Mouse (Mus musculus): ENCODE results near the gene Mob3b. TPM values are rescaled to one million over a fixed set of nuclear protein-coding genes. Genes with fewer than 3 reads are reported as not detected.

Gene Mob3b
- polyA plus RNA-seq, 1 experiment from 2014 or later, result 13.1 TPM

DNA sequence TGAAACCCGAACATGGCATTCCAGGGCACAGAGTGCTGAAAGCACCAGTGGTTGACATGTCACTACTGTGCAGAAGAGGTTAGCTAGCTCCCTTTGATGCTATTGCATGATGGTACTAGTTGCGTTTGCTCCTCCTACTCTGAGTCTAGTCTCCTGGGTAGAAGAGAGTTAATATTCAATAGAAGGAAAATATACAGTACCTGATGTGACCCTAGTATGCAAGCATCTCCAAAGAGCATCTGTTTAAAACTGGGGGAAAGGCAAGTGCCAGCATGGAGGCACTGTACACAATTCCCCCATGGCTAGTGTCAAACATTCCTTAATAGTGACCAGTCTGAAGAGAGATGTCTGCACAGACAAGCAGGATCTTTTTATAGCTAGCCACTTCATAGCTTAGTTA is 119.5 kb downstream of the Mob3b start:
- H3K36me3 ChIP-seq, result peaks cover 10% of the 10 kb centered on the region; the same call in 1 of the 2 replicates
- H3K9me3 ChIP-seq, result no peaks in the 10 kb centered on the region
- no peak for DNase-seq (ENCODE audit: low spot score)
- no peak overlapping the region for H3K27ac ChIP-seq
- peaks cover 3% of the 10 kb centered on the region; the same call in 1 of the 2 replicates for H3K4me1 ChIP-seq (replicated peaks)
- no peaks in the 10 kb centered on the region for H3K27me3 ChIP-seq (ENCODE audit: insufficient read depth, poor library complexity, severe bottlenecking)
- no peak overlapping the region for H3K4me3 ChIP-seq
- WGBS, result 68% methylated on average over 2 of the region's 2 CpGs

DNA sequence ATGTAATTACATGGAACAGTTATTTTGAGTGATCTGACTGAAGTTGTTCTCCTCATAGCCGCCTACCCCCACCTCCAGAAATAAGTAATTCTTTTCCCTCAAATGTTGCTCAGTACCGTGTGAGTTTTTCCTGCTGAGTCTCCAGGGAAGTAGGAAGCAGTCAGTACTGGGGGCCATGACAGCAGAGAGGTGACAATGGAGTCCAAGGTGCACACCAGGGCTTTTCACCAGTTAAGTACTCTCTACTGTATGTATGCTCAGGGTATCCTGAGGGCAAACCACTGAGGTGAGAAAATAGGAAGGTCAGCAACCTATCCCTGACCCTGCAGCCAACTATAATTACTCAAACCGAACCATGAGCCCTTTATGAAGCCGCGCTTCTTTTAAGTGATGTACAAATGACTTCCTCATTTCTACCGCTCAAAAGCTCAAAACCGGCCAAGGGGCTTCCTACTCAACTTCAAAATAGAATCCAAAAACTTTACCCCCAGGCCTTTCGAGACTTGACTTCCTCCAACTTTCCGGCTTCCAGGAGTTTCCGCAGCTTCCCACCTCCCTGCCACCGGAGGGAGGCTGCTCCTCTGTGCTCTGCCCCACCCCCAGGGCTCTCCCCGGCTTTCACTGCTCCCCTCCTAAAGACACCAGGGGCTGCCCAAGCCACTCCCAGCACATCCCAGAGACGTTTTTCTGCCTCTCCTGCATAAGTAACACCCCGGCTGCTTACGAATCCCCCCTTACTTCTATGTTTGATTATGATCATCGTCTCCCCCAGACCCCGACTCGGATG is 122.6 kb downstream of the Mob3b start:
- WGBS, result 47% methylated on average over 18 of the region's 18 CpGs
- Histone ChIP-seq H3K4me1 (replicated peaks) (peaks cover 3% of the 10 kb centered on the region; the same call in 1 of the 2 replicates), H3K27ac (no peak overlapping the region), H3K4me3 (no peak overlapping the region), H3K27me3 (ENCODE audit: insufficient read depth, poor library complexity, severe bottlenecking) (no peaks in the 10 kb centered on the region), H3K9me3 (no peaks in the 10 kb centered on the region), H3K36me3 (peaks cover 7% of the 10 kb centered on the region; the same call in 1 of the 2 replicates)
- no peak for DNase-seq (ENCODE audit: low spot score)

DNA sequence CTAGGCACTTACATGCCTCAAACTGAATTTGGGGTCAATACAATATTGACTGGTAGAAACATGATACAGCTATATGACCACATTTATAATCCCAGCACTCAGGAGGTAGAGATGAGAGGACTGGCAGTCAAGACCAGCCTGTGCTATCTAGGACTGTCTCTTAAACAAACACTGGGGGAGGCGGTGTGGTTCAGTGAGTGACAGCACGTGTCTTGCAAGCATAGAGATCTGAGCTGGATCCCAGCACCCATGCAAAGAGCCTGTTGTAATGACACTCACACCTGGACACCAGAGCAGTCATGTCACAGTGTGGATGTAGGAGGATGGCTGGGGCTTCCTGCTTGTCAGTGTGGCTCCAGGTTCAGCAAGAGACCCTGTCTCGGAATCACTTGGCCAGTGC is 124.5 kb downstream of the Mob3b start:
- H3K27me3 ChIP-seq (ENCODE audit: insufficient read depth, poor library complexity, severe bottlenecking), result no peaks in the 10 kb centered on the region
- WGBS, result 91% methylated on average over 3 of the region's 3 CpGs
- H3K4me3 ChIP-seq, result no peak overlapping the region
- no peak overlapping the region for H3K27ac ChIP-seq
- H3K4me1 ChIP-seq (replicated peaks), result peaks cover 3% of the 10 kb centered on the region; the same call in 1 of the 2 replicates
- no peak for DNase-seq (ENCODE audit: low spot score)
- H3K9me3 ChIP-seq, result peaks cover 3% of the 10 kb centered on the region; the same call in 1 of the 2 replicates
- no peaks in the 10 kb centered on the region for H3K36me3 ChIP-seq

DNA sequence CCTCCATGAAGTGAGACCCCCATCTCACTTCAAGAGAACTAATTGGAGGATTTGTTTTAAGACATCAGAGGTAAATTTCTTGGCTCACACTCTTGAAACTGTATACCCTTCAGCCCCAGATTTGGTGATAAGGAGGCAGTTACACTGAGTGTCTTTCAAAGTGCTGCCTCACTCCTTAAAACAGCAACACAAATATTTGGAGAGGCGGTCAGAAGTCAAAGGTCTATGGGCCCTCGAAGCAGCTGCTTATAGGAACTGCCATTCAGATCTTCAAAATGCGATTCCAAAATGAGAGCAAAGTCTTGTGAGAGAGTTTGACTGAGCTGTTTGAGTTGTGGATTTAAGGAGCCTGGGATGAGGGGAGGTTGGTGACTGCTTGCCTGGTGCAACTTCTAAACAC is 125.7 kb downstream of the Mob3b start:
- Histone ChIP-seq H3K27me3 (ENCODE audit: insufficient read depth, poor library complexity, severe bottlenecking) (no peaks in the 10 kb centered on the region), H3K4me1 (replicated peaks) (peaks cover 3% of the 10 kb centered on the region; the same call in 1 of the 2 replicates), H3K9me3 (peaks cover 3% of the 10 kb centered on the region; the same call in 1 of the 2 replicates), H3K4me3 (no peak overlapping the region), H3K27ac (no peak overlapping the region), H3K36me3 (no peaks in the 10 kb centered on the region)
- no peak for DNase-seq (ENCODE audit: low spot score)
- WGBS, result 58% methylated on average over 3 of the region's 3 CpGs

DNA sequence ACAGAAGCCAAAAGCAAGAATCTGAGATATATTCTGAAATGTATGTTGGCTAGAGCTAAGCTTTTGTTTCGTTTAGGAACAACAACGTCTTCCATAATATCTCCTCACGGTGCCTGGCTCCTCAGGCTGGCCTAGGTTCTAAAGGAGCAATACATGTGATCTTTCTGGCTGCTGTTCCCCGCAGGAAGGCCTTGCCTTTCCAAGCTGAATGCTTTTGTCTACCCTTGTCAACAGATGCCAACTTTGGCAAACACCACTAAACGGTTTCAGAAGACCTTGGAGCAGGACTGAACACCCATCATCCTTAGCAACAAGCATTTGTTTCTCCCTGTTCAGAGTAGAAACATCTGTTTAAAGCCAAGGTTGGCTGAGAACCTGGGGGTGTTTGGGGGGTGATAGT is 126.1 kb downstream of the Mob3b start:
- no peak overlapping the region for H3K27ac ChIP-seq
- DNase-seq (ENCODE audit: low spot score), result no peak
- peaks cover 3% of the 10 kb centered on the region; the same call in 1 of the 2 replicates for H3K4me1 ChIP-seq (replicated peaks)
- no peak overlapping the region for H3K4me3 ChIP-seq
- H3K36me3 ChIP-seq, result no peaks in the 10 kb centered on the region
- H3K27me3 ChIP-seq (ENCODE audit: insufficient read depth, poor library complexity, severe bottlenecking), result no peaks in the 10 kb centered on the region
- peaks cover 3% of the 10 kb centered on the region; the same call in 1 of the 2 replicates for H3K9me3 ChIP-seq
- WGBS, result 86% methylated on average over 5 of the region's 5 CpGs

DNA sequence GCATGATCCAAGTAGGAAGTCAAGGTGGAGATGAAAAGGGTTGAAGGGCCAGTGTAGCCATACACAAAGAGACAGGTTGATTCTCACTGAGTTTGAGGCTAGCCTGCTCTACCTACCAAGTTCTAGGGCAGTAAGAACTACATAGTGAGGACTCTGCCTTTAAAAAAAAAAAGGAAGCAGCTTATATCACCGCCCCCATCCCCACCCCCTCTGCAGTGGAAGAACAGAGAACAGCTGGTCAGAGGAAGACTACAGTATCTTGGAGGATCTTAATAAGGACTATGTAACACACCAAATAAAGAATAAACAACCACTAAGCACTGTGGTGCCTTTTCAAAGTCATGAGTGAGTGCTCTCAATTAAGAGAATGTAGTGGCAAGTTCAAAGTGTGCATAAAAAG is 138.9 kb downstream of the Mob3b start:
- Histone ChIP-seq H3K9me3 (no peaks in the 10 kb centered on the region), H3K27ac (no peak overlapping the region), H3K36me3 (no peaks in the 10 kb centered on the region), H3K4me3 (no peak overlapping the region), H3K4me1 (replicated peaks) (peaks cover 3% of the 10 kb centered on the region; the same call in 1 of the 2 replicates), H3K27me3 (ENCODE audit: insufficient read depth, poor library complexity, severe bottlenecking) (no peaks in the 10 kb centered on the region; the same call in 1 of the 2 replicates)
- DNase-seq (ENCODE audit: low spot score), result no peak
- 90% methylated on average over 1 of the region's 1 CpGs for WGBS

DNA sequence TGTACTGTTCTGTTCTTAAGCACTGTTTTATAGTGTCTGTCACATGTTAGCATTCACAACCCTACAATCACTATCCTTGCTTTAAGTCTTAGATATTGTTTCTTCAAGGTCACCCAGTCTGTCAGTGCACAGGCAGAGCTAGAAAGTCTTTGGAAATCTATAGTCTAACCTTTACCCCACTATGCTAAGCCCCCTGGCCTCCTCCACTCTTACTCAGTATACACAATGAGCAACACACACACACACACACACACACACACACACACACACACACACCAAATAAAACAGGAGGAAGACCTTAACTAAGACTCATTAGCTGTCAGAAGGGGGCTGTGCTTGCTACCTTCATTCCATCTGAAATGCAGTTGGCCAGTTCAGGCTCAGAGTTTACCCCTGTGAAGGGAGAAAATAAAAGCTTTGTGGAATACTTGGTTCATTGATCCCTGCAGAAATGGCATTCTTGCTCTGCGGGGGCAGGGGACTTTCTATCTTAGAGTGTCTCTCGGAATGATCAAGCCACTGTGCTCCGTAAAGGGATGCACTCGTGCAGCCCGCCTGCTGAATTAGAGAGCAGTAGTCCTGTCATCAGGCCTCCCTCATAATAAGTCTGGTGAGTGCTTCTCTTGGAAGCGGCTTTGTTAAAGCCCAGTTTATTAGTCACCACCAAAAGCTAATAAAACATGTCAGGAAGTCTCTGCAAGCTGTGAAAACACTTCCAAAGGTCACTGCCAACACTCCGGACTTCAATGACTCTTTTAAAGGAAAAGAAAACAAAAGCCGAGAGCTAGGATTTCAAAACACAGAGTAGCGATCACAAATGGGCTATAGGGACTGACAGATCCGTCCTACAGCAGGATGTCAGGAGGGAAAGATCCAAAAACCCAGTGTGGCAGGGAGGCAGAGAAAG is 144.6 kb downstream of the Mob3b start:
- no peak overlapping the region for H3K27ac ChIP-seq
- WGBS, result 18% methylated on average over 10 of the region's 10 CpGs
- H3K9me3 ChIP-seq, result no peaks in the 10 kb centered on the region
- peak; percentile 19 for DNase-seq (ENCODE audit: low spot score)
- no peaks in the 10 kb centered on the region for H3K27me3 ChIP-seq (ENCODE audit: insufficient read depth, poor library complexity, severe bottlenecking)
- peak overlapping the region; percentile 23; the same call in 1 of the 2 replicates for H3K4me3 ChIP-seq
- peaks cover 17% of the 10 kb centered on the region for H3K4me1 ChIP-seq (replicated peaks)
- no peaks in the 10 kb centered on the region for H3K36me3 ChIP-seq

DNA sequence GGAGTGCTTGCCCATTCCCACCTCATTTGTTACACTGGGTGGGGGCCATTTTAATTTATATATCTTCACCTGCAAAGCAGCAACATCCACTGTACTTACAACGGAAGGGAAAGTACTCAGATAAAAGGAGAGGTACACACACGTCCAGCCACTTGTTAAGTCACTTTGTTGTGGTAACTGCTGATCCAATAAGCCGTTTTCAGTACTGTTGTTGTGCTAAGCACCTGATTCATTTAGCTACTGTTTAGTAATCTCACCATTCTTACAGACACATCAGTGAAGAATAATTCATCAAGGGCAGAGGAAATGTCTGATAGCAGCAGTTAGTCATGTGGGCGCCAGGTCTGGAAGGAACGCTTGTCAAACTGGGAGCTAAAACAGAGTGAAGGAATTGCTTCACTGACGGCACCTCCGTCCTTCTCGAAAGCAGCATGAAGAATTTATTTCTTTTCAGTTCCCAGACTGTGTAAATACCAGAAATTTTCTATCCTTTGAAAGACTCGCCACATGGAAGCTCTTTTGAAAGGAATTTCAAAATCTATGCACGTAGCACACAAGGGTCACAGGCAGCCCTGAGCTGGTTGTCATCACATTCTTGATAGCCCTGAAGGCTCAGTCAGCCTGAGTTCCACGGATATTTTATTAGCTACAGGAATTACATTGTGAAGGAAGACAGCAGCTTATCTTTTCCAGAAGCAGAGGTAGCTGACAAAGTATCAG is 150.6 kb downstream of the Mob3b start:
- Histone ChIP-seq H3K27ac (peak overlapping the region; percentile 12; the same call in 1 of the 2 replicates), H3K4me1 (replicated peaks) (peaks cover 13% of the 10 kb centered on the region), H3K36me3 (no peaks in the 10 kb centered on the region), H3K9me3 (no peaks in the 10 kb centered on the region), H3K27me3 (ENCODE audit: insufficient read depth, poor library complexity, severe bottlenecking) (no peaks in the 10 kb centered on the region), H3K4me3 (no peak overlapping the region)
- WGBS, result 58% methylated on average over 11 of the region's 11 CpGs
- no peak for DNase-seq (ENCODE audit: low spot score)

DNA sequence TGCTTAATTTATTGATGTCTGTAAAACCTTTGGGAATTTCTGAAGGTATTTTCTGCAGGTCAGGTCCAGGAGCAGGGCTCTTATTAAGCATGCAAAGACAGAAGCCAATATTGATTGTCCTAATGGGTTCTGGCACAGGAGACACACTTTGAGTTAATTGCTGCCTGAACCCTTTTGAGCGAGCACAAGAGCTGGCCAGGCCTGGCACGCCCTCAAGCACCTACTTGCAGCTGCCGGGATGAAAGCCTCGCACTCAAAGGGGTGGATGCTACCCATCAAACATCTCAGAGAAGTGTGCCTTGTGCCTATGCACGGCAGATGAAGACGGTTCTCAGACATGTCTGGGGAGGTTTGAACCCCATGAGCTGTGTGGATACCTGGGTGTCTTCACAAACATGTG is 151.2 kb downstream of the Mob3b start:
- Histone ChIP-seq H3K4me3 (no peak overlapping the region), H3K27ac (no peak overlapping the region), H3K9me3 (no peaks in the 10 kb centered on the region), H3K36me3 (no peaks in the 10 kb centered on the region), H3K27me3 (ENCODE audit: insufficient read depth, poor library complexity, severe bottlenecking) (no peaks in the 10 kb centered on the region), H3K4me1 (replicated peaks) (peaks cover 13% of the 10 kb centered on the region)
- DNase-seq (ENCODE audit: low spot score), result no peak
- WGBS, result 82% methylated on average over 6 of the region's 6 CpGs

DNA sequence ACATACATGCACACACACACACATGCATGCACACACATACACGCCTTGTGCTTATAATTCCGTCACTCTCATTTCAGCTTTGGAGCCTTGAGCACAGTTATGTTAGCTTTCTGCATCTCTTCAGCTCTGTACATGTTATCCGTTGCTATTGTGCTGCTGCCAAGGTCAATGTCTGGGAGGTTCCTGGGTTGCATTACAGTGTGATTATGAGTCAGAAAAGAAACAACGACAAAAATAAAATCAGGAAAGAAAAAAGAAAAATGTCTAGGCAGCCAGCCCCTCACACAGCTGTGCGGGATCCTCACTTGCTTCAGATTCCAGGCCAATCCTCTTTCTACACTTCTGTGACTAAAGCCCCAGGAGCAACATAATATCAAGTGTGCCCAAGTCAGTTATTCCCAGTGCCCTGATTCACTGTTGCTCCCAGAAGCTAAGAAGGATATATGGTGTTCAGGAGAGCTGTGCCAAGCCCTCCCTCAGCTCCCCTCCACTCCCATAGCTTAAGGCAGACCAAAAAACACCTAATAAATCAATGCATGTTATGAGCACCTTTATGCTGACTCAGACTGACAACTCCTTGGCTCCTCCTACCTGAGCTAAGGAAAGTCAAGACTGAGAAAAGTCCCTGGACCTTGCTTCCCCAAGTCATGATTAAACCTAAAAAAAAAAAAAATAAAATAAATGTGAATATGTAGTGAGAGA is 152.1 kb downstream of the Mob3b start:
- Histone ChIP-seq H3K36me3 (no peaks in the 10 kb centered on the region), H3K4me1 (replicated peaks) (peaks cover 13% of the 10 kb centered on the region), H3K27me3 (ENCODE audit: insufficient read depth, poor library complexity, severe bottlenecking) (no peaks in the 10 kb centered on the region), H3K9me3 (no peaks in the 10 kb centered on the region), H3K27ac (no peak overlapping the region), H3K4me3 (no peak overlapping the region)
- no peak for DNase-seq (ENCODE audit: low spot score)
- 91% methylated on average over 5 of the region's 5 CpGs for WGBS

DNA sequence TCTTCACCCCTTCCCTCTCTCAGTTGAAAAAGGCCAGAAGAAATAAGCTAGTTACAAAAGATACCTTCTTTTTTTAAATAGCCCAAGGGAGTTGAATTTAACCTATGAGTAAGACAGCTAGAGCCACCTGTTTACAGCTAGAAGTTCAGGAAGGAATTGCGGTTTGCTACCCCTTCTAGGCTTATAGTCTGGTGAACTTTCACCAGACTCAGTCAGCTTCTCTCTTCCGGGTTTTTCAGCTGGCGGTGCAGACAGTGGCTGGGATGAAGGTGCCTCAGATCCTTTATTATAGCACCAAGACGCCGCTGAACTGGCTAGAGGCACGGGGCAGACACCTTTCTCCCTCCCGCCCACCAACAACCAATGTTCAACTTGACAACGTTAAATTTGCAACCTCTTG is 152.8 kb downstream of the Mob3b start:
- H3K4me1 ChIP-seq (replicated peaks), result peaks cover 13% of the 10 kb centered on the region
- H3K9me3 ChIP-seq, result no peaks in the 10 kb centered on the region
- no peak overlapping the region for H3K27ac ChIP-seq
- H3K4me3 ChIP-seq, result no peak overlapping the region
- no peaks in the 10 kb centered on the region for H3K27me3 ChIP-seq (ENCODE audit: insufficient read depth, poor library complexity, severe bottlenecking)
- WGBS, result 88% methylated on average over 8 of the region's 8 CpGs
- DNase-seq (ENCODE audit: low spot score), result no peak
- no peaks in the 10 kb centered on the region for H3K36me3 ChIP-seq

All from hindbrain, embryonic 10.5 days (tissue).